Mouse (Mus musculus): ENCODE data around the gene Cxcr2. TPM values are rescaled to one million over a fixed set of nuclear protein-coding genes. Genes with fewer than 3 reads are reported as not detected.

Gene Cxcr2
- total RNA-seq, 2 experiments from 2014 or later: 0.13 TPM; not detected in 1

- DNase-seq: no peak
These were observed 45.3 kb downstream of the Cxcr2 start for GRCm38 (mm10) chr1:74199046-74199445.

GRCm38 (mm10) chr1:74201048-74201844, 47.5 kb downstream of the Cxcr2 start:
- DNase-seq: no peak

GRCm38 (mm10) chr1:74203457-74203856, 49.7 kb downstream of the Cxcr2 start:
- no peak for DNase-seq

- no peak for DNase-seq
These were observed 52.1 kb downstream of the Cxcr2 start for GRCm38 (mm10) chr1:74205881-74206280.

GRCm38 (mm10) chr1:74206642-74207041, 52.9 kb downstream of the Cxcr2 start:
- no peak for DNase-seq

- peak; percentile 74 to 76 for DNase-seq
These were observed 54.1 kb downstream of the Cxcr2 start for GRCm38 (mm10) chr1:74207906-74208305.

GRCm38 (mm10) chr1:74208941-74209340, 55.2 kb downstream of the Cxcr2 start:
- DNase-seq: no peak

Small RNA genes within 50 kb of the gene (microRNA-seq; reads per million reads assigned to microRNA genes)
- 0 reads per million in 2 experiments for gene Mir1928

Other genes starting within 250 kb of the Cxcr2 start
- gene Tns1, start 29.5 kb upstream of the Cxcr2 start, total RNA-seq (2021): 10 to 100 TPM; 34.5 to 48.6 TPM
- not detected for gene Rufy4, start 28.4 kb upstream of the Cxcr2 start, total RNA-seq (2021)
- not detected for gene Cxcr1, start 40.6 kb downstream of the Cxcr2 start, total RNA-seq (2021)
- 100 to 1,000 TPM; 394 to 402 TPM for gene Arpc2, start 82.1 kb downstream of the Cxcr2 start, total RNA-seq (2021)
- not detected for gene Gpbar1, start 124.6 kb downstream of the Cxcr2 start, total RNA-seq (2021)
- 100 to 1,000 TPM; 148 to 159 TPM for gene Aamp, start 130.7 kb downstream of the Cxcr2 start, total RNA-seq (2021)
- gene Pnkd, start 130.9 kb downstream of the Cxcr2 start, total RNA-seq (2021): 100 to 1,000 TPM; 168 to 188 TPM
- gene Tmbim1, start 151.6 kb downstream of the Cxcr2 start, total RNA-seq (2021): 10 to 100 TPM; 25.1 to 25.4 TPM
- gene Catip, start 208.1 kb downstream of the Cxcr2 start, total RNA-seq (2021): 1 to 10 TPM; 1.0 to 1.2 TPM
- 1 to 10 TPM; 2.6 to 3.6 TPM for gene Slc11a1, start 221.2 kb downstream of the Cxcr2 start, total RNA-seq (2021)
- gene Ctdsp1, start 237.5 kb downstream of the Cxcr2 start, total RNA-seq (2021): 10 to 100 TPM; 25.9 to 28.4 TPM